In genomic region chr16:38478296-38478695, GRCm38 (mm10) we compare ENCODE assay signal across 2 mouse cellular contexts.
A peak's percentile ranks its signal among the peaks of the same experiment; 100 is the strongest.
TF ChIP-seq lines count a peak whose summit lies in the region.

No protein-coding gene starts in this region.

TF ChIP-seq in CH12.LX, 34 proteins besides CTCF, POLR2A, EP300 and RAD21:
- TF ChIP-seq PAX5 (IDR thresholded peaks at IDR 0.05; ENCODE audit: low read length) = no peak
- TF ChIP-seq USF1 (IDR thresholded peaks at IDR 0.05; ENCODE audit: low read depth, low read length) = no peak
- TF ChIP-seq MAZ (IDR thresholded peaks at IDR 0.05; ENCODE audit: low read depth, low read length) = no peak
- peak; percentile 66 for TF ChIP-seq ZNF384 (IDR thresholded peaks at IDR 0.05; ENCODE audit: low read depth, low read length)
- TF ChIP-seq JUND (conservative IDR thresholded peaks at IDR 0.05; ENCODE audit: low read depth, low read length) = no peak
- no peak for TF ChIP-seq ZC3H11A (IDR thresholded peaks at IDR 0.05; ENCODE audit: low read depth, low read length)
TF ChIP-seq in CH12.LX: peak in this region for 1.

TF ChIP-seq in MEL, 35 proteins besides CTCF, POLR2A, EP300 and RAD21:
- TF ChIP-seq GATA1 (IDR thresholded peaks at IDR 0.05; ENCODE audit: low read depth, low read length) (peak; percentile 48; the same call in 1 of the 2 replicates), CHD2 (IDR thresholded peaks at IDR 0.05; ENCODE audit: low read length) (no peak)
